Mouse (Mus musculus): ENCODE data around the gene Ppfibp2. TPM values are rescaled to one million over a fixed set of nuclear protein-coding genes. Genes with fewer than 3 reads are reported as not detected.

Ppfibp2 gene
- polyA plus RNA-seq, 1 experiment from 2014 or later: 12.8 TPM

DNA sequence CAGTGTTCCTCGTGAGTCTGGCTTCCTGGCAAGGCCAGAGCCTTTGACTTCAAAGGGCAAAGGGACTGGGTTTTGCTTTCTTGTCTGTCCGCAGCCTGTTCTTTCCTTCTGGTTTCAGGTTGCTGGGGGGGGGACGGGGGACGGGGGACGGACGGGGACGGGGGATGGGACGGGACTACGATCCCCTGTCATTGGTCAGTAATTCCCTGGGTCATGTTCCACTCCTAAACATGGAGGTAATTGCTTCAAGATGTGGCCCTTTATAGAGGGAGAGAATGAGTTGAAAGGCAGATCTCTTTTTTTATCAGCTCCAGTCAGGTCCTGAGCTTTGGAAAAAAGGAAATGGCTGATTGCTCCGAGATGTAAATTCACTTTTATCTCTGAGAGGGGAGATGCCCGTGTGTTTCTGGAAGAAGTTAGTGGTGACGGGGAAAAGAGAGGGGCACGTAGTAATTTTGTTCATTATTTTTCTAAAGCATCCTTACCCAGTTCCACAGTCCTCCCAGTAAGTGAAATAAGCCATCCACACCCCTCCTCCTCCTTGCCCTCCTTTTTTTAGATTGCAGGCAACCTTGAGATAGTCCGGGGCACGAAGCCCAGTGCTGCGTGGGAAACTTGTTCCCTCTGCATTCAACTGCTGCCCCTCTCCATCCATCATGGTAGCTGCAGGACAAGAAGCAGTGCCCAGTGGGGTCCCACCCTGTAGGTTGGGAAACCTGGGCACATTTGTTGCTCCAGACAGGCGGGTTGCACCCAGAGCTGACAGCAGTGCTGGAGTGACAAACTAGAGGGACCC, 95.6 kb downstream of the Ppfibp2 start:
- H3K9ac ChIP-seq: no peak overlapping the region
- ATAC-seq: no peak

DNA sequence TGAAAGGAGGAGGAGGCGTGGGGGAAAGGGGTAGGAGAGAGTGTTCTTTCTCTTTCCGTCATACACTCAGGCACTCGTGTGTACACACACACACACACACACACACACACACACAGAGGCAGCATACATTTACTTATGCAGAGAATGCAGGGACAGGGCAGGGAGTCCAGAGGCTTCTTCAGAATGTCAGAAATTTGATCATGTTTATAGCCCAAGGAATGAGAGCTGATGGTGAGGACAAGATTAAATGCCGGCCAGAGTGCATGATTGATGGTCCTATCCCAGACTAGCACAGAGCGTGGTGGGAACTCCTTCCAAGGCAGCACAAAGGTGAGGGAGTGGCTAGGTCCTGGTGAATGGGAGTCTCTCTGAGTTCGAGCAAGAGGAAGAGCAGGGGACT, 96.5 kb downstream of the Ppfibp2 start:
- H3K4me3 ChIP-seq (replicated peaks): no peak overlapping the region
- ATAC-seq: peak; percentile 54
- no peak overlapping the region for H3K4me2 ChIP-seq (replicated peaks)
- no peaks in the 10 kb centered on the region for H3K36me3 ChIP-seq
- H3K27ac ChIP-seq: no peak overlapping the region
- 21% methylated on average over 6 of the region's 6 CpGs for WGBS
- H3K9me3 ChIP-seq: no peaks in the 10 kb centered on the region
- H3K4me1 ChIP-seq (replicated peaks): peaks cover 11% of the 10 kb centered on the region
- no peak overlapping the region for H3K9ac ChIP-seq
- no peaks in the 10 kb centered on the region for H3K27me3 ChIP-seq (replicated peaks)

More for the DNA sequence above, 95.6 kb downstream of the Ppfibp2 start:
- Histone ChIP-seq H3K4me2 (replicated peaks) (no peak overlapping the region), H3K9me3 (no peaks in the 10 kb centered on the region), H3K27me3 (replicated peaks) (no peaks in the 10 kb centered on the region), H3K27ac (no peak overlapping the region), H3K36me3 (no peaks in the 10 kb centered on the region), H3K4me1 (replicated peaks) (peaks cover 11% of the 10 kb centered on the region), H3K4me3 (replicated peaks) (no peak overlapping the region)
- WGBS: 40% methylated on average over 17 of the region's 17 CpGs

DNA sequence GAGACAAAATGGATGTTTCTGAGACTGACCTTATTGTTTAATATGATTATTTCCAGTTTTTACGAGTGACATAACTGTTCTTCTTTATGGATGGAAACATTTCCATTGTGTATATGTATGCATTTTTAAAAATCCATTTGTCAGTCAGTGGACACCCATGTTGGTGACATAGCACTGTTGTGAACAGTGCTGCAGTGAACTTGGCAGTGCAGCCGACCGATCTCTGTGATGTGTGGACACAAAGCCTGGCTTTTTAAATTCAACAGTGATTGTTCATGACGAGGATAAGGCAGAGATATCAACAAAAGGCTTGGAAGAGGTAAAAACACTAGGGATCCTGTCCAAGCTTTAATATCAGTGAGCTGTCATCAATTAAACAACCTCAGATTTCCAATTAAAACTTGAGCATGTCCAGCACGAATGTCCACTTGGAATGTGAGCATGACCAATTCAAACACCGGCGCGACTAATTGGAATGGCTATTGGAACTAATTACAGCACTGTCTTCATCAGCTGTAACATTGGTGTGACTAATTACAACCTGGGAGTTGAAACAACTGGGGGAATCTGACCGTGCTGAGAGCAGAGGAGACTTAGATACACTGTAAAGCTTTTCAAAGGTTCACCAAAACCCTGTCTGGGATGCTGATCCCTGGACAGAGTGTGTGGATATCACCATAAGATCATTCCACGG, 99.4 kb downstream of the Ppfibp2 start:
- H3K4me2 ChIP-seq (replicated peaks): no peak overlapping the region
- H3K36me3 ChIP-seq: no peaks in the 10 kb centered on the region; the same call in 1 of the 2 replicates
- H3K27me3 ChIP-seq (replicated peaks): no peaks in the 10 kb centered on the region
- no peak overlapping the region for H3K27ac ChIP-seq
- no peak overlapping the region for H3K9ac ChIP-seq
- peaks cover 9% of the 10 kb centered on the region for H3K4me1 ChIP-seq (replicated peaks)
- H3K4me3 ChIP-seq (replicated peaks): no peak overlapping the region
- H3K9me3 ChIP-seq: no peaks in the 10 kb centered on the region
- no peak for ATAC-seq
- WGBS: 77% methylated on average over 10 of the region's 10 CpGs

DNA sequence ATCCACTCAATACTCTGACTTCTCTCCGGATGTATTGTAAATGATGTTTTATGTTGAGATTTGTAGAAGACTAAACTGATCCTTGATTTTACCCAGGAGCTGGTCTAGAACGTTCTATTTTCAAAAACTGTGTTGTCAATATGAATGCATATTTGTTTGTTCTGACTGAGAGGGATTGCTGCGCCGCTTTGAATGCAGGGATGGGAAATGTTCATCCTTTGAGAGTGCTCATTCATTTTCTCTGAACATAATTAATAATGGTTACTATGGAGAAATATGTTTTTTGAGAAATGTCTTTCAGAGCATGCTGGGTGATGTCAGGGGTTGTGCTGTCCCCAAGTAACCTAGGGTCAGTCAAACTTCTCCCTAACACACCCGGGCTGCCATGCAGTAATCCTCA, 102.1 kb downstream of the Ppfibp2 start:
- no peak for ATAC-seq
- no peak overlapping the region for H3K27ac ChIP-seq
- WGBS: 86% methylated on average over 5 of the region's 5 CpGs

DNA sequence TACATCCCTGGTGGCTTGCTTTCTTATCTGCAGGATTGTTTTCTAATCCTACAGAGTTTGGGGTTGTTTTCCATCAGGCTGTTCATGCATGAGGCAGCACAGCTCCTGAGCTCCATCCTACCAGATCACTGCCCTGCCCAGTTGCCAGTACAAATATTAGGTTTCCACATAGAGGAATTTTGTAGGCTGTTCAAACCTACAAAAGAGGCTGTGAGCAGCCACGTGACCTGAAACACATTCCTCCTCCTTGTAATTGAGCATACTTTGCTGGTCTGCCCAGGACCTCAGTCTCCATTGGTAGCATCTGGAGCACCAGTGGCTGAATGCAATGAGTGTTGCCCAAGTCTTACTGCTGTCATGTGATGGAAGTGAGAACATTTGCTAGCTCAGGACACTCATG, 104.9 kb downstream of the Ppfibp2 start:
- no peak overlapping the region for H3K4me3 ChIP-seq (replicated peaks)
- no peak for ATAC-seq
- H3K9me3 ChIP-seq: no peaks in the 10 kb centered on the region
- no peak overlapping the region for H3K27ac ChIP-seq
- H3K4me1 ChIP-seq (replicated peaks): 0 out of 2 replicates have a peak, but pooled peaks cover 4% of the 10 kb centered on the region
- peaks cover 4% of the 10 kb centered on the region; the same call in 1 of the 2 replicates for H3K36me3 ChIP-seq
- no peaks in the 10 kb centered on the region for H3K27me3 ChIP-seq (replicated peaks)
- 58% methylated on average over 1 of the region's 1 CpGs for WGBS
- H3K4me2 ChIP-seq (replicated peaks): no peak overlapping the region
- H3K9ac ChIP-seq: no peak overlapping the region

More for the DNA sequence above, 102.1 kb downstream of the Ppfibp2 start:
- Histone ChIP-seq H3K27me3 (replicated peaks) (no peaks in the 10 kb centered on the region), H3K4me2 (replicated peaks) (no peak overlapping the region), H3K36me3 (peaks cover 4% of the 10 kb centered on the region; the same call in 1 of the 2 replicates), H3K9me3 (no peaks in the 10 kb centered on the region), H3K4me3 (replicated peaks) (no peak overlapping the region), H3K9ac (no peak overlapping the region), H3K4me1 (replicated peaks) (0 out of 2 replicates have a peak, but pooled peaks cover 2% of the 10 kb centered on the region)

DNA sequence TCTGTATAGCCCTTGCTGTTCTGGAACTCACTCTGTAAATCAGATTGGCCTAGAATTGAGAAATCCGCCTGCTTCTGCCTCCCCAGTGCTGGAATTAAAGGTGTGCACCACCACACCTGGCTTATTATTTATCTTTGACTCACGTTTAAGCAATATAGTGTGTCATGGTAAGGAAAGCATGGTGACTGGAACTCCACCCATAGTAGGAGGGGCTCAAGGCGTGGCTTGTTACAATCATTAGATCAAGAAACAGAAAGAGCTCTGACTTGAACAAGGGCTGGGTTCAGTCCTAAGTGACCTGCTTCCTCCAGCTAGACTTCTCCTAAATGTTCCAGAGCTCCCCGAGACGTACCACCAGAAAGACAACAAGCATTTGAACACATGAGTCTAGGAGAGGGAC, 105.6 kb downstream of the Ppfibp2 start:
- Histone ChIP-seq H3K9ac (no peak overlapping the region), H3K27ac (no peak overlapping the region), H3K36me3 (peaks cover 4% of the 10 kb centered on the region; the same call in 1 of the 2 replicates), H3K27me3 (replicated peaks) (no peaks in the 10 kb centered on the region), H3K4me1 (replicated peaks) (0 out of 2 replicates have a peak, but pooled peaks cover 4% of the 10 kb centered on the region), H3K4me3 (replicated peaks) (no peak overlapping the region), H3K4me2 (replicated peaks) (no peak overlapping the region), H3K9me3 (no peaks in the 10 kb centered on the region)
- ATAC-seq: no peak
- 76% methylated on average over 5 of the region's 5 CpGs for WGBS

- no peaks in the 10 kb centered on the region for H3K9me3 ChIP-seq
- no peak overlapping the region for H3K4me3 ChIP-seq (replicated peaks)
- no peak overlapping the region for H3K9ac ChIP-seq
- H3K4me2 ChIP-seq (replicated peaks): no peak overlapping the region; the same call in 1 of the 2 replicates
- H3K36me3 ChIP-seq: peaks cover 4% of the 10 kb centered on the region; the same call in 1 of the 2 replicates
- 41% methylated on average over 13 of the region's 13 CpGs for WGBS
- 0 out of 2 replicates have a peak, but pooled peaks cover 4% of the 10 kb centered on the region for H3K4me1 ChIP-seq (replicated peaks)
- no peak overlapping the region for H3K27ac ChIP-seq
- H3K27me3 ChIP-seq (replicated peaks): no peaks in the 10 kb centered on the region
- ATAC-seq: peak; percentile 71
Measured at GRCm38 (mm10) chr7:107702461-107703380, 107.7 kb downstream of the Ppfibp2 start.

DNA sequence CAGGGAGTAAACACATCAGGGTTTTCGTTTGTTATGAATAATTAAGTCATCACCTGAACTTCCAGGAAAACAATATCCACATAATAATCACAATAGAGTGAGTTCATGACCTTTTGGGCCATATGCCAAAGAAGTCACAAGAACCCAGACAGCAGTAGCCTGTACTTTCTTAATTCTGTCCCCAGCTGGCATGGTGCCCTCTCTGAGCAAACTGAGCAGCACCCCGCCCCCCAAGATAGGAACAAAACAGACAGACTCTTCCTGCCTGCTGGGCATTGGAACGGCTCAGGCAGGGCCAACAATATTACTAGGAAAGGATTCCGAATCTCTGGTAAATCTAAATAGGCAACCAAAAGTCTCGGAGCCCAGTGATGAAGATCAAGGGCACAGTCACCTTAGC, 110.9 kb downstream of the Ppfibp2 start:
- no peak overlapping the region for H3K9ac ChIP-seq
- no peak overlapping the region for H3K27ac ChIP-seq
- no peaks in the 10 kb centered on the region for H3K27me3 ChIP-seq (replicated peaks)
- no peak overlapping the region for H3K4me2 ChIP-seq (replicated peaks)
- WGBS: 76% methylated on average over 5 of the region's 5 CpGs
- H3K36me3 ChIP-seq: no peaks in the 10 kb centered on the region
- ATAC-seq: no peak
- peaks cover 11% of the 10 kb centered on the region for H3K4me1 ChIP-seq (replicated peaks)
- no peaks in the 10 kb centered on the region for H3K9me3 ChIP-seq
- no peak overlapping the region for H3K4me3 ChIP-seq (replicated peaks)

GRCm38 (mm10) chr7:107707650-107708049, 112.6 kb downstream of the Ppfibp2 start:
- H3K27me3 ChIP-seq (replicated peaks): no peaks in the 10 kb centered on the region
- H3K9ac ChIP-seq: no peak overlapping the region
- no peak overlapping the region for H3K4me2 ChIP-seq (replicated peaks)
- WGBS: 70% methylated on average over 9 of the region's 9 CpGs
- ATAC-seq: no peak
- H3K27ac ChIP-seq: no peak overlapping the region
- peaks cover 11% of the 10 kb centered on the region for H3K4me1 ChIP-seq (replicated peaks)
- no peak overlapping the region for H3K4me3 ChIP-seq (replicated peaks)
- no peaks in the 10 kb centered on the region for H3K36me3 ChIP-seq
- H3K9me3 ChIP-seq: no peaks in the 10 kb centered on the region

- WGBS: 4% methylated on average over 10 of the region's 10 CpGs
- peaks cover 7% of the 10 kb centered on the region for H3K4me1 ChIP-seq (replicated peaks)
Measured at GRCm38 (mm10) chr7:107708491-107709112, 113.6 kb downstream of the Ppfibp2 start.

DNA sequence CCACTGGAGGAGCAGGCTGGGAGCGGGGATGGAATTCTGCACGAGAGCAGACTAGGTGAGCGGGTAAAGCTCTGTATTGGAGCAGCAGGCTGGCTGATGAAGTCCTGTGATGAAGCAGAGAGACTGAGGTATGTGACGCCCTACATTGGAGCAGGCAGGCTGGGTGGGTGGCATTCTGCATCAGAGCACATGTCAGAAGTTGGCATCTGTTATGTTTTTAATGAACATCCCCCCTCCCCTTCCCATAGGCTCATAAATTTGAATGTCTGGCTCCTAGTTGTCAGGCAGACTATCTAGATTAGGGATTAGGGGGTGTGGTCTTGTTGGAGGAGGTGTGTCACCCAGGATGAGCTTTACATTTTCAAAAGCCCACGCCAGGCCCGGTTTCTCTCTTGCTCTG, 117.7 kb downstream of the Ppfibp2 start:
- Histone ChIP-seq H3K4me1 (replicated peaks) (peaks cover 7% of the 10 kb centered on the region), H3K9ac (no peak overlapping the region), H3K27ac (no peak overlapping the region), H3K36me3 (no peaks in the 10 kb centered on the region), H3K4me2 (replicated peaks) (no peak overlapping the region), H3K9me3 (no peaks in the 10 kb centered on the region), H3K27me3 (replicated peaks) (no peaks in the 10 kb centered on the region), H3K4me3 (replicated peaks) (no peak overlapping the region)
- 63% methylated on average over 6 of the region's 6 CpGs for WGBS
- ATAC-seq: no peak

More at GRCm38 (mm10) chr7:107708491-107709112, 113.6 kb downstream of the Ppfibp2 start:
- Histone ChIP-seq H3K27ac (peak overlapping the region; percentile 77), H3K4me2 (replicated peaks) (peak overlapping the region; percentile 56), H3K36me3 (no peaks in the 10 kb centered on the region), H3K9ac (no peak overlapping the region), H3K27me3 (replicated peaks) (no peaks in the 10 kb centered on the region), H3K4me3 (replicated peaks) (peak overlapping the region; percentile 22), H3K9me3 (no peaks in the 10 kb centered on the region)
- ATAC-seq: peak; percentile 97

Measured in intestine, embryonic 15.5 days (tissue).